ENCODE assay signal across 18 mouse cellular contexts in genomic region chr12:97469183-97469582, GRCm38 (mm10).
DNase-seq lines count a peak whose midpoint lies in the region; ATAC-seq and TF ChIP-seq lines count a peak whose summit lies in the region.
"Had no signal": no experiment of that assay in that cellular context is flagged by ENCODE, and none has a peak within 500 bp of the region (broad histone marks: within the 10 kb centered on the region; RNA-seq: fewer than 3 reads in every experiment).

No protein-coding gene starts in this region.

- no peak overlapping the region for H3K4me3 ChIP-seq in neural tube, embryonic 13.5 days
- H3K4me3 ChIP-seq in neural tube, embryonic 15.5 days (replicated peaks) = no peak overlapping the region
- H3K4me3 ChIP-seq: embryonic facial prominence, embryonic 10.5 days; embryonic facial prominence, embryonic 12.5 days; forebrain, embryonic 13.5 days; forebrain, embryonic 15.5 days had no signal

- H3K36me3 ChIP-seq in neural tube, embryonic 13.5 days = no peaks in the 10 kb centered on the region
- no peaks in the 10 kb centered on the region for H3K36me3 ChIP-seq in neural tube, embryonic 15.5 days
- H3K36me3 ChIP-seq: embryonic facial prominence, embryonic 10.5 days; embryonic facial prominence, embryonic 12.5 days; forebrain, embryonic 15.5 days had no signal

- peak; percentile 11 for DNase-seq in brain, embryonic 14.5 days (ENCODE audit: low read depth)
- DNase-seq in thymus, postnatal 0 days (ENCODE audit: low spot score) = no peak
- DNase-seq in spleen, adult 12 weeks (ENCODE audit: low spot score) = no peak
- DNase-seq: adrenal gland, adult 2 months; adrenal gland, postnatal 10 days; adrenal gland, postnatal 25 days; cerebellum, adult 11-12 months; cerebellum, adult 2 months; cerebellum, adult 9-10 months; cerebellum, postnatal 10 days; cerebellum, postnatal 25 days; forebrain, postnatal 0 days had no signal

- H3K27me3 ChIP-seq in neural tube, embryonic 13.5 days = no peaks in the 10 kb centered on the region
- no peaks in the 10 kb centered on the region for H3K27me3 ChIP-seq in neural tube, embryonic 15.5 days (replicated peaks)
- H3K27me3 ChIP-seq: embryonic facial prominence, embryonic 12.5 days; forebrain, embryonic 13.5 days; forebrain, embryonic 15.5 days had no signal

- H3K9me3 ChIP-seq in neural tube, embryonic 13.5 days = no peaks in the 10 kb centered on the region
- no peaks in the 10 kb centered on the region for H3K9me3 ChIP-seq in neural tube, embryonic 15.5 days (replicated peaks)
- H3K9me3 ChIP-seq: embryonic facial prominence, embryonic 10.5 days; embryonic facial prominence, embryonic 12.5 days; forebrain, embryonic 13.5 days; forebrain, embryonic 15.5 days had no signal

- TF ChIP-seq CTCF in brain, embryonic 14.5 days (IDR thresholded peaks at IDR 0.05; ENCODE audit: borderline replicate concordance, extremely low read depth, insufficient read depth, insufficient read length) = no peak

- no peak overlapping the region for H3K9ac ChIP-seq in neural tube, embryonic 13.5 days
- no peak overlapping the region for H3K9ac ChIP-seq in neural tube, embryonic 15.5 days (replicated peaks)
- H3K9ac ChIP-seq: embryonic facial prominence, embryonic 12.5 days; forebrain, embryonic 13.5 days; forebrain, embryonic 15.5 days; forebrain, postnatal 0 days had no signal

- 0 out of 2 replicates have a peak, but pooled peaks cover 5% of the 10 kb centered on the region for H3K4me1 ChIP-seq in neural tube, embryonic 13.5 days (replicated peaks)
- no peaks in the 10 kb centered on the region for H3K4me1 ChIP-seq in neural tube, embryonic 15.5 days
- H3K4me1 ChIP-seq: embryonic facial prominence, embryonic 10.5 days; embryonic facial prominence, embryonic 12.5 days; forebrain, embryonic 13.5 days; forebrain, embryonic 15.5 days had no signal

- no peak for TF ChIP-seq POLR2A in brain, embryonic 14.5 days (IDR thresholded peaks at IDR 0.05; ENCODE audit: borderline replicate concordance, extremely low read depth, insufficient read depth, insufficient read length, poor library complexity, severe bottlenecking)

- WGBS in neural tube, embryonic 13.5 days = 32% methylated on average over 3 of the region's 3 CpGs
- 25% methylated on average over 3 of the region's 3 CpGs for WGBS in neural tube, embryonic 15.5 days

- H3K27ac ChIP-seq in neural tube, embryonic 13.5 days (replicated peaks) = peak overlapping the region; percentile 67
- H3K27ac ChIP-seq in neural tube, embryonic 15.5 days (replicated peaks) = no peak overlapping the region
- H3K27ac ChIP-seq: embryonic facial prominence, embryonic 10.5 days; embryonic facial prominence, embryonic 12.5 days; forebrain, embryonic 13.5 days; forebrain, embryonic 15.5 days had no signal

- 0 out of 2 replicates have a peak, but pooled peaks have one; percentile 40 for ATAC-seq in neural tube, embryonic 13.5 days (ENCODE audit: low read depth)
- peak; percentile 68 for ATAC-seq in neural tube, embryonic 15.5 days (ENCODE audit: low FRiP score)
- ATAC-seq: forebrain, embryonic 13.5 days; forebrain, embryonic 15.5 days; forebrain, postnatal 0 days had no signal

- no peak overlapping the region for H3K4me2 ChIP-seq in neural tube, embryonic 13.5 days
- H3K4me2 ChIP-seq in neural tube, embryonic 15.5 days = no peak overlapping the region
- H3K4me2 ChIP-seq: embryonic facial prominence, embryonic 12.5 days; forebrain, embryonic 13.5 days; forebrain, embryonic 15.5 days had no signal
